Mouse (Mus musculus): Measurements from ENCODE around the gene Galm.

DNA sequence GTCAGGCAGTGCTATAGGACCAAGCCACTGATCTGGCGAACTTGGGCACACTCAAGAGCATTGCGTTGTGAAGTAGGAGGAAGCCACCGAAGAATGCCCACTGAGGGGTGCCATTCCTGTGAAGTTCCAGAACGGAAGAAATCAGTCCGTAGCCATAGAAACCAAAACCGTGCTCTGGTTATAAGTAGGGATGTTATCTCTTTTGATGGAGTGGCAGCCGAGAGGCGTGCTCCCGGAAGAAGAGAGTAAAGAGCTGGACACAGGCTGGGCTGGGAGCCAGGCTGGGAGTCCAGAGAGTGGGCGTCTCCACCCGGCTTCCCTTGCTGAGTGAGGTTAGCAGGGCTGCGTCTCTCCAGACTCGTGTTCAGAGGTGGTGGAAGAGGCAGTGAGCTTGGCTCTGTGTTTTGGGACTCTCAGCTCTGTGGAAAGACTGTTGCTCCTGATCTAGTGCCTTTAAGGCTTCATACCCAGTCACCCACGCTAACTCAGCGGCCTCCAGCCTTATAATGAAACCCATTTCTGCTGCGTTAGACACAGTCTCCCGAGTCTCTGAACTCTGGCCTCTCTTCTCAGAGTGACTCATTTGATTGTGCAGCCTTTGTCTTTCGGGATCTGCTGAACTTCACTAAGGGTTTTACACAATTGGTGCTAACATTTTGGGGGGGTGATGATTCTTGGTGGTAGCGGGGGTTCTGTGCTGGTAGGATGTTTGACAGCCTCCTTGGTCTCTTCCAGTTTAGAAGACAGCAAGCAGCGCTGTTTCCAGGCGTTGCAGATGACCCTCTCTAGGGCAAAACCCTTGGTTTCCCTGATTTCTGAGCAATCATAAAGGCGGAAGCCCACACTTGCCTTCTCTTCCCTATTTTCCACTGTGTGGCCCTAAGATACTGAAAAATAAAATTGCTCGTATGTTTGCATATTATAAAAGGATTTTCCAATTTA is 21.1 kb downstream of the Galm start:
- TF ChIP-seq CTCF (IDR thresholded peaks at IDR 0.05; ENCODE audit: low read depth) (no peak), EP300 (IDR thresholded peaks at IDR 0.05; ENCODE audit: low read depth) (no peak)
